Mouse (Mus musculus): Measurements from ENCODE around the gene Metrnl. TPM values are rescaled to one million over a fixed set of nuclear protein-coding genes. Genes with fewer than 3 reads are reported as not detected.

Gene Metrnl
- polyA plus RNA-seq, 1 experiment from 2014 or later, result 14.1 TPM

GRCm38 (mm10) chr11:121714745-121715485 lies 13.6 kb downstream of the Metrnl start:
- WGBS, result 88% methylated on average over 2 of the region's 2 CpGs
- no peak overlapping the region for H3K4me2 ChIP-seq
- ATAC-seq (replicated peaks), result no peak
- no peaks in the 10 kb centered on the region for H3K27me3 ChIP-seq (replicated peaks)
- H3K9me3 ChIP-seq, result no peaks in the 10 kb centered on the region
- H3K4me1 ChIP-seq, result no peaks in the 10 kb centered on the region
- H3K4me3 ChIP-seq, result no peak overlapping the region
- no peak overlapping the region for H3K9ac ChIP-seq
- no peaks in the 10 kb centered on the region for H3K36me3 ChIP-seq (replicated peaks)
- no peak overlapping the region for H3K27ac ChIP-seq

- ATAC-seq (replicated peaks), result no peak
- H3K4me2 ChIP-seq, result no peak overlapping the region
- H3K36me3 ChIP-seq (replicated peaks), result no peaks in the 10 kb centered on the region
- H3K27me3 ChIP-seq (replicated peaks), result no peaks in the 10 kb centered on the region
- no peaks in the 10 kb centered on the region for H3K9me3 ChIP-seq
- H3K4me3 ChIP-seq, result no peak overlapping the region
- H3K9ac ChIP-seq, result no peak overlapping the region
- WGBS, result 57% methylated on average over 6 of the region's 6 CpGs
- H3K4me1 ChIP-seq, result no peaks in the 10 kb centered on the region
- H3K27ac ChIP-seq, result no peak overlapping the region
Measured at GRCm38 (mm10) chr11:121717724-121718123, 16.4 kb downstream of the Metrnl start.

- no peak overlapping the region for H3K27ac ChIP-seq
- no peaks in the 10 kb centered on the region for H3K9me3 ChIP-seq
- no peak for ATAC-seq (replicated peaks)
- no peak overlapping the region for H3K9ac ChIP-seq
- H3K4me2 ChIP-seq, result no peak overlapping the region
- H3K4me1 ChIP-seq, result no peaks in the 10 kb centered on the region
- no peaks in the 10 kb centered on the region for H3K36me3 ChIP-seq (replicated peaks)
- no peak overlapping the region for H3K4me3 ChIP-seq
- H3K27me3 ChIP-seq (replicated peaks), result no peaks in the 10 kb centered on the region
- 93% methylated on average over 3 of the region's 3 CpGs for WGBS
Measured at GRCm38 (mm10) chr11:121720752-121721151, 19.4 kb downstream of the Metrnl start.

- Histone ChIP-seq H3K4me1 (no peaks in the 10 kb centered on the region), H3K4me2 (no peak overlapping the region), H3K27ac (no peak overlapping the region), H3K27me3 (replicated peaks) (no peaks in the 10 kb centered on the region), H3K9ac (no peak overlapping the region), H3K4me3 (no peak overlapping the region), H3K36me3 (replicated peaks) (no peaks in the 10 kb centered on the region), H3K9me3 (no peaks in the 10 kb centered on the region)
- no peak for ATAC-seq (replicated peaks)
- WGBS, result 66% methylated on average over 2 of the region's 2 CpGs
Measured at GRCm38 (mm10) chr11:121722434-121722833, 21.1 kb downstream of the Metrnl start.

GRCm38 (mm10) chr11:121726625-121727024 lies 25.3 kb downstream of the Metrnl start:
- ATAC-seq (replicated peaks), result no peak
- H3K27me3 ChIP-seq (replicated peaks), result no peaks in the 10 kb centered on the region
- no peak overlapping the region for H3K4me2 ChIP-seq
- no peak overlapping the region for H3K27ac ChIP-seq
- H3K4me3 ChIP-seq, result no peak overlapping the region
- no peak overlapping the region for H3K9ac ChIP-seq
- no peaks in the 10 kb centered on the region for H3K4me1 ChIP-seq
- no peaks in the 10 kb centered on the region for H3K36me3 ChIP-seq (replicated peaks)
- 79% methylated on average over 2 of the region's 2 CpGs for WGBS
- H3K9me3 ChIP-seq, result no peaks in the 10 kb centered on the region

GRCm38 (mm10) chr11:121734184-121734583 lies 32.8 kb downstream of the Metrnl start:
- Histone ChIP-seq H3K27ac (no peak overlapping the region), H3K9me3 (no peaks in the 10 kb centered on the region), H3K4me2 (no peak overlapping the region), H3K4me3 (no peak overlapping the region), H3K9ac (no peak overlapping the region), H3K36me3 (replicated peaks) (no peaks in the 10 kb centered on the region), H3K4me1 (no peaks in the 10 kb centered on the region), H3K27me3 (replicated peaks) (no peaks in the 10 kb centered on the region)
- ATAC-seq (replicated peaks), result no peak
- WGBS, result 85% methylated on average over 1 of the region's 1 CpGs

- no peaks in the 10 kb centered on the region for H3K36me3 ChIP-seq (replicated peaks)
- H3K9ac ChIP-seq, result no peak overlapping the region
- H3K4me3 ChIP-seq, result no peak overlapping the region
- H3K4me1 ChIP-seq, result no peaks in the 10 kb centered on the region
- no peaks in the 10 kb centered on the region for H3K27me3 ChIP-seq (replicated peaks)
- no peak for ATAC-seq (replicated peaks)
- H3K27ac ChIP-seq, result no peak overlapping the region
- H3K9me3 ChIP-seq, result no peaks in the 10 kb centered on the region
- H3K4me2 ChIP-seq, result no peak overlapping the region
- 8% methylated on average over 1 of the region's 1 CpGs for WGBS
Measured at GRCm38 (mm10) chr11:121734892-121735291, 33.5 kb downstream of the Metrnl start.

GRCm38 (mm10) chr11:121738616-121739015 lies 37.3 kb downstream of the Metrnl start:
- ATAC-seq (replicated peaks), result no peak
- no peak overlapping the region for H3K27ac ChIP-seq
- 34% methylated on average over 3 of the region's 3 CpGs for WGBS
- no peaks in the 10 kb centered on the region for H3K4me1 ChIP-seq
- H3K36me3 ChIP-seq (replicated peaks), result no peaks in the 10 kb centered on the region
- H3K4me2 ChIP-seq, result no peak overlapping the region
- no peak overlapping the region for H3K4me3 ChIP-seq
- H3K9ac ChIP-seq, result no peak overlapping the region
- no peaks in the 10 kb centered on the region for H3K9me3 ChIP-seq
- no peaks in the 10 kb centered on the region for H3K27me3 ChIP-seq (replicated peaks)

GRCm38 (mm10) chr11:121740906-121741305 lies 39.6 kb downstream of the Metrnl start:
- no peak for ATAC-seq (replicated peaks)
- H3K4me2 ChIP-seq, result no peak overlapping the region
- H3K4me3 ChIP-seq, result no peak overlapping the region
- WGBS, result 78% methylated on average over 1 of the region's 1 CpGs
- H3K4me1 ChIP-seq, result no peaks in the 10 kb centered on the region
- H3K27ac ChIP-seq, result no peak overlapping the region
- no peaks in the 10 kb centered on the region for H3K36me3 ChIP-seq (replicated peaks)
- H3K27me3 ChIP-seq (replicated peaks), result no peaks in the 10 kb centered on the region
- H3K9ac ChIP-seq, result no peak overlapping the region
- H3K9me3 ChIP-seq, result no peaks in the 10 kb centered on the region

GRCm38 (mm10) chr11:121741433-121741832 lies 40.1 kb downstream of the Metrnl start:
- no peaks in the 10 kb centered on the region for H3K9me3 ChIP-seq
- no peaks in the 10 kb centered on the region for H3K4me1 ChIP-seq
- H3K9ac ChIP-seq, result no peak overlapping the region
- ATAC-seq (replicated peaks), result no peak
- no peaks in the 10 kb centered on the region for H3K36me3 ChIP-seq (replicated peaks)
- no peak overlapping the region for H3K27ac ChIP-seq
- H3K27me3 ChIP-seq (replicated peaks), result no peaks in the 10 kb centered on the region
- H3K4me2 ChIP-seq, result no peak overlapping the region
- H3K4me3 ChIP-seq, result no peak overlapping the region
- 56% methylated on average over 1 of the region's 1 CpGs for WGBS

- no peak overlapping the region for H3K27ac ChIP-seq
- no peak overlapping the region for H3K9ac ChIP-seq
- WGBS, result 86% methylated on average over 1 of the region's 1 CpGs
- no peaks in the 10 kb centered on the region for H3K9me3 ChIP-seq
- no peak overlapping the region for H3K4me2 ChIP-seq
- no peak overlapping the region for H3K4me3 ChIP-seq
- no peaks in the 10 kb centered on the region for H3K36me3 ChIP-seq (replicated peaks)
- no peak for ATAC-seq (replicated peaks)
- no peaks in the 10 kb centered on the region for H3K4me1 ChIP-seq
- no peaks in the 10 kb centered on the region for H3K27me3 ChIP-seq (replicated peaks)
Measured at GRCm38 (mm10) chr11:121743113-121743512, 41.8 kb downstream of the Metrnl start.

GRCm38 (mm10) chr11:121743915-121744628 lies 42.7 kb downstream of the Metrnl start:
- Histone ChIP-seq H3K4me2 (no peak overlapping the region), H3K9me3 (no peaks in the 10 kb centered on the region), H3K4me3 (no peak overlapping the region), H3K9ac (no peak overlapping the region), H3K27ac (no peak overlapping the region), H3K4me1 (no peaks in the 10 kb centered on the region), H3K27me3 (replicated peaks) (no peaks in the 10 kb centered on the region), H3K36me3 (replicated peaks) (no peaks in the 10 kb centered on the region)
- ATAC-seq (replicated peaks), result no peak

GRCm38 (mm10) chr11:121746941-121747494 lies 45.7 kb downstream of the Metrnl start:
- Histone ChIP-seq H3K4me2 (no peak overlapping the region), H3K27me3 (replicated peaks) (no peaks in the 10 kb centered on the region), H3K9ac (no peak overlapping the region), H3K4me3 (no peak overlapping the region), H3K9me3 (no peaks in the 10 kb centered on the region), H3K4me1 (no peaks in the 10 kb centered on the region), H3K36me3 (replicated peaks) (no peaks in the 10 kb centered on the region), H3K27ac (no peak overlapping the region)
- no peak for ATAC-seq (replicated peaks)
- 79% methylated on average over 12 of the region's 12 CpGs for WGBS
